Mouse (Mus musculus) right cerebral cortex, postnatal 4 days (tissue): ENCODE measurements around the gene Clk3.

Experiments
- DNase-seq: peaks from one replicate; pipeline ENCODE4 v3.0.0-alpha.2; 2022

Gene Clk3

GRCm38 (mm10) chr9:57769539-57770069, 3.9 kb upstream of the Clk3 start:
- DNase-seq, result no peak

- no peak for DNase-seq
These were observed 1.6 kb upstream of the Clk3 start for GRCm38 (mm10) chr9:57767231-57767630.

GRCm38 (mm10) chr9:57766431-57766830, 771 bp upstream of the Clk3 start:
- no peak for DNase-seq

- DNase-seq, result peak; percentile 89
These were observed 691 bp downstream of the Clk3 start for GRCm38 (mm10) chr9:57764974-57765363.

GRCm38 (mm10) chr9:57764147-57764973, 1.3 kb downstream of the Clk3 start:
- peak; percentile 80 for DNase-seq

- DNase-seq, result no peak
These were observed 3.1 kb downstream of the Clk3 start for GRCm38 (mm10) chr9:57762563-57762991.

- no peak for DNase-seq
These were observed 3.8 kb downstream of the Clk3 start for GRCm38 (mm10) chr9:57761563-57762551.

- DNase-seq, result no peak
These were observed 5.1 kb downstream of the Clk3 start for GRCm38 (mm10) chr9:57760416-57761146.

GRCm38 (mm10) chr9:57759289-57759688, 6.4 kb downstream of the Clk3 start:
- peak; percentile 60 for DNase-seq

- no peak for DNase-seq
These were observed 7.1 kb downstream of the Clk3 start for GRCm38 (mm10) chr9:57758528-57758927.

- no peak for DNase-seq
These were observed 8.1 kb downstream of the Clk3 start for GRCm38 (mm10) chr9:57757578-57757977.

- DNase-seq, result no peak
These were observed 14.8 kb downstream of the Clk3 start for GRCm38 (mm10) chr9:57750901-57751300.

- no peak for DNase-seq
These were observed 16.8 kb downstream of the Clk3 start for GRCm38 (mm10) chr9:57748831-57749230.

GRCm38 (mm10) chr9:57748137-57748536, 17.5 kb downstream of the Clk3 start:
- peak; percentile 44 for DNase-seq

- no peak for DNase-seq
These were observed 18.6 kb downstream of the Clk3 start for GRCm38 (mm10) chr9:57747067-57747466.

- DNase-seq, result no peak
These were observed 21.1 kb downstream of the Clk3 start for GRCm38 (mm10) chr9:57744462-57745091.

- no peak for DNase-seq
These were observed 25.8 kb downstream of the Clk3 start for GRCm38 (mm10) chr9:57739863-57740262.

- no peak for DNase-seq
These were observed 32.1 kb downstream of the Clk3 start for GRCm38 (mm10) chr9:57733606-57734005.

GRCm38 (mm10) chr9:57728312-57728711, 37.3 kb downstream of the Clk3 start:
- no peak for DNase-seq

GRCm38 (mm10) chr9:57724701-57725100, 41.0 kb downstream of the Clk3 start:
- no peak for DNase-seq

- DNase-seq, result no peak
These were observed 41.9 kb downstream of the Clk3 start for GRCm38 (mm10) chr9:57723796-57724195.

GRCm38 (mm10) chr9:57723315-57723715, 42.3 kb downstream of the Clk3 start:
- peak; percentile 37 for DNase-seq
